Mouse (Mus musculus): ENCODE data around the gene Neurl4. TPM values are rescaled to one million over a fixed set of nuclear protein-coding genes. Genes with fewer than 3 reads are reported as not detected.

The Neurl4 gene
- polyA plus RNA-seq, 1 experiment from 2014 or later = 12.3 TPM

DNA sequence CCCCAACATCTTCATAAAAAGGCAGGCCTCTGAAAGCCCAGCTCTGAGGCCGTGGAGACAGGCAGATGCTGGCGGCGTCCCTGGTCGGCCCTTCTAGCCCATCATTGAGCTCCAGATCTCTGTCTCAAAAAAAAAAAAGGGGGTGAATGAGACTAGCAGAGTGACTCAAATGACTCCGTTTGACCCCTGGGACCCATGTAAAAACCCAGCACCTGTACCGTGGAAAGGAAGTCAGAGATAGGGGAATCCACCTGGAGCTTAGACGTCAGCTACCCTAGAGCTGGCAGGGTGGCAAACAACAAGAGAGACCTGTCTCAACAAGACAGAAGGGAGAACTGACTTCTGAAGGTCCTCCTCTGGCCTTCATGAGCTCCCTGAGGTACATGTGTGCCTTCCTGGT lies 29.1 kb upstream of the Neurl4 start:
- Histone ChIP-seq H3K4me3 (no peak overlapping the region), H3K4me1 (peaks cover 17% of the 10 kb centered on the region), H3K9ac (no peak overlapping the region), H3K9me3 (no peaks in the 10 kb centered on the region), H3K27me3 (no peaks in the 10 kb centered on the region), H3K4me2 (no peak overlapping the region), H3K36me3 (no peaks in the 10 kb centered on the region), H3K27ac (no peak overlapping the region)
- 86% methylated on average over 7 of the region's 7 CpGs for WGBS
- no peak for ATAC-seq (ENCODE audit: insufficient number of reproducible peaks, insufficient read depth, low FRiP score, low TSS enrichment, low read depth)

DNA sequence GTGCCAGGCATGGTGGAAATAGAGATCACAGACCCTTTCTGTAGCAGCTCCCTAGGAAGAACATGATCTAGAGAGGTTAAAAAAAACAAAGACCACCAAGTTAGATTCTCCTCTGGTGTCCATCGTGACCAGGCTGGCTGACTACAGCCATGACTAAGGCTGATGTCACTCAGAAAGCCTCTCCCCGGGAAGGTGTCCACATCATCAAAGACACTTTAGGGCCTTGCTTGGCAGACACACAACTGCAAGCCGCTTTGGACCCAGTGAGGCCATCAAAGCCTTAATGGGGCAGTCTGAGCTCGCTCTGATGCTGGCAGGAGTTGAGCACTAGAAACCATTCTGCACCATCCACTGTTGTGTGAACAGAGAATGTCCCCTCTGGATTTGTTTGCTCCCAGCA lies 28.4 kb upstream of the Neurl4 start:
- Histone ChIP-seq H3K27me3 (no peaks in the 10 kb centered on the region), H3K9ac (no peak overlapping the region), H3K4me1 (peaks cover 23% of the 10 kb centered on the region), H3K9me3 (no peaks in the 10 kb centered on the region), H3K4me3 (no peak overlapping the region), H3K36me3 (no peaks in the 10 kb centered on the region), H3K27ac (no peak overlapping the region), H3K4me2 (no peak overlapping the region)
- 90% methylated on average over 4 of the region's 4 CpGs for WGBS
- no peak for ATAC-seq (ENCODE audit: insufficient number of reproducible peaks, insufficient read depth, low FRiP score, low TSS enrichment, low read depth)

DNA sequence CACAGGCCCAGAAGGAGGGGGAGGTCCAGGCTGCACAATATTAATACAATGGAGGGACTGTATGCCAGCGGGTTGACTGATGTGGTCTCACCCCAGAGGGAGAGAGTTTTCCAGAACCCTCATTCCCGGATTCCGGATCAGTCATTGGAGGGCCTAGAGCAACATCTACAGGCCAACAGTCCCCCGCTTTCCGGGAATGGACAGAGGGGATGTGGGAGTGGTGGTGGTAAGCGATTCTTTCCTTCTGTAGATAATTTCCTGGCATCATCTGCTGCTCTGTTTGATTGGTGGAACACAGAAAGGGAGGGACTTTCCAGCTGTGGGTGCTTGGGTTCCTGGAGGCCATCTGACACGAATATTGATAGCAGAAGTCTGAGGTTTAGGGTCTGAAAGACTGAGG lies 24.7 kb upstream of the Neurl4 start:
- 35% methylated on average over 7 of the region's 7 CpGs for WGBS
- Histone ChIP-seq H3K27ac (peak overlapping the region; percentile 91), H3K4me2 (peak overlapping the region; percentile 49), H3K9ac (0 out of 2 replicates have a peak overlapping the region, but pooled peaks have one; percentile 46), H3K9me3 (no peaks in the 10 kb centered on the region), H3K36me3 (no peaks in the 10 kb centered on the region), H3K27me3 (no peaks in the 10 kb centered on the region), H3K4me1 (peaks cover 57% of the 10 kb centered on the region), H3K4me3 (peak overlapping the region; percentile 23)
- peak; percentile 32; the same call in 1 of the 2 replicates for ATAC-seq (ENCODE audit: insufficient number of reproducible peaks, insufficient read depth, low FRiP score, low TSS enrichment, low read depth)

DNA sequence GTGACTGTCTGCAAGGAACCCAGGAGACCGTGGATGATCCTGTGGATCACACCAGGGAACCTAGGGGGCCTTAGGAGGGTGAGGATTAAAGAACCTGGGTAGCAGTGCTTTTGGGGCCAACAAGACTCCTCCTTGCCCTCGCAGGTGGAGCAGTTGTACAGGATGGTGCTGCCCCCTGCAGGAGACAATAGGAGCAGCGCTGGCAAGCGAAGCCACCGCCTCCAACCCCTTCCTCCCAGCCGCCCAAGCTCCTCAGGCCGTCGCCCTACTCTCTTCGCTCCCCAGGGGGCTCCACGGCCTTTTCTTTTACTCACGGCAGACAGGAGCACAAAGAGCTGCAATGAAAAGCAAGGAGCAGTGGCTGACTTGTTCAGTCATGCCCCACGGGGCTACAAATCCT lies 24.0 kb upstream of the Neurl4 start:
- peak; percentile 16; the same call in 1 of the 2 replicates for ATAC-seq (ENCODE audit: insufficient number of reproducible peaks, insufficient read depth, low FRiP score, low TSS enrichment, low read depth)
- 2% methylated on average over 12 of the region's 12 CpGs for WGBS

DNA sequence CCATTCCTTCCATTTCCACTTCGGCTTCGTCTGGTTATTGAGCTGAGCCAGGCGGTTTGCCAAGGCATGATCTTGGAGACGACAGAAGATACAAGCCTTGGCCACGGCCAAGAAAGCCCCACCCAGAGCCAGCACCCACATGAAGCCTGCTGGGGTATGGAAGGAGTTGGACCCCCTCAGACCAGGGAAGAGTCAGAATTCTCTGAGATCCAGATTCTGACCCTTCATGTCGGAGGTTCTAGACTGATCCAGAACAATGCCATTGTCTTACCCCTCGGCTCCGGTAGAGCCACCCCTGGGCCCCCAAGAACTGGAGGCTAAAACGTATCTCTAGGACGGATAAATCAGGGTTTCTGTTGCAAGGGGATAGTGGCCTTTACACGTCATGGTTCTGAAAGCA lies 23.0 kb upstream of the Neurl4 start, which contains the start of gene Tmem95:
TSS of gene Tmem95 (minus strand) at position 141 of the 400 bp plus-strand sequence.
- H3K4me2 ChIP-seq = peak within 1 kb of the TSS; percentile 88
- H3K4me3 ChIP-seq = peak within 1 kb of the TSS; percentile 23
- H3K27me3 ChIP-seq = no peaks in the 10 kb centered on the region
- H3K9me3 ChIP-seq = no peaks in the 10 kb centered on the region
- peak within 1 kb of the TSS; percentile 49 for H3K9ac ChIP-seq
- WGBS = 80% methylated on average over 11 of the region's 11 CpGs
- H3K4me1 ChIP-seq = peaks cover 62% of the 10 kb centered on the region
- no peaks in the 10 kb centered on the region for H3K36me3 ChIP-seq
- H3K27ac ChIP-seq = peak within 1 kb of the TSS; percentile 91
- no peak for ATAC-seq (ENCODE audit: insufficient number of reproducible peaks, insufficient read depth, low FRiP score, low TSS enrichment, low read depth)

More for the DNA sequence above, 24.0 kb upstream of the Neurl4 start:
- Histone ChIP-seq H3K36me3 (no peaks in the 10 kb centered on the region), H3K4me2 (peak overlapping the region; percentile 49), H3K4me3 (peak overlapping the region; percentile 23), H3K9me3 (no peaks in the 10 kb centered on the region), H3K27ac (peak overlapping the region; percentile 91), H3K9ac (peak overlapping the region; percentile 49), H3K4me1 (peaks cover 62% of the 10 kb centered on the region), H3K27me3 (no peaks in the 10 kb centered on the region)

DNA sequence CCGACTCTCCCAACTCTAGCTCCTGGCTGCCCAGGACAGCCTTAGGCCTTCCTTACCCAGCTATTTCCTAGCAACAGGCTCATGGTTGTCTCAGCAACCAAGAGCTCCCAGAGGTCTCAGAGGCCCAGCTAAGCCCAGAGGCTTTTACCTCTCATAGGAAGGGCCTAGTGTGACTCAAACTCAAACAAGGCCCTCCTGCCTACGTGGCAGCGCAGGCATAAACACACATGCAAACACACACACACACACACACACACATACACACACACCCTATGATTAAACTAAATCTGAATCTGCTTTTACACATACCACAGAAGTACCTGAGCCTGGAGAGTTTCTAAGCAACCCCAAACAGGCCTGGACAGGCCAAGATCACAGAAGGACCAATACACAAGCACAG lies 22.5 kb upstream of the Neurl4 start:
- Histone ChIP-seq H3K27me3 (no peaks in the 10 kb centered on the region), H3K4me2 (peak overlapping the region; percentile 88), H3K9me3 (no peaks in the 10 kb centered on the region), H3K36me3 (no peaks in the 10 kb centered on the region), H3K27ac (0 out of 2 replicates have a peak overlapping the region, but pooled peaks have one; percentile 14), H3K4me3 (no peak overlapping the region), H3K9ac (0 out of 2 replicates have a peak overlapping the region, but pooled peaks have one; percentile 27), H3K4me1 (peaks cover 62% of the 10 kb centered on the region)
- no peak for ATAC-seq (ENCODE audit: insufficient number of reproducible peaks, insufficient read depth, low FRiP score, low TSS enrichment, low read depth)
- WGBS = 74% methylated on average over 3 of the region's 3 CpGs

DNA sequence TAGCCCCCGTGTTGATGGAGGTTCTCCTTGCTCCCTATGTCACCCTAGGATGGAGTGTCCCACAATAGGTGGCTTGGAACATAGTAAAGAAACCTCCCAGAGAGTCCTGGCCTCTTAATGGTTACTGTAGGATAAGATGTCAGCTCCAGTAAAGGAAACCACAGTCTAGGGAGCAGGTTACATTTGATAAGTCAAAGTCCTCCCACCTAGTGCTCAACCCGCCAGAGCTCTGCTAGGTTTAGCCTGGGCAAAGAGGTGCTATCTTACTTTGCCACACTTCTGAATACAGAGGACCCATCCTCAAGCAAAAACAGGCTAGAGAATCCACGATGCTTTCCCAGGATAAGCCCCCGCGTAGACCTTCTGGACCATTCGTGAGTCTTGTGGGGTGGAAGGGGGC lies 21.9 kb upstream of the Neurl4 start:
- WGBS = 87% methylated on average over 6 of the region's 6 CpGs
- ATAC-seq (ENCODE audit: insufficient number of reproducible peaks, insufficient read depth, low FRiP score, low TSS enrichment, low read depth) = no peak
- Histone ChIP-seq H3K9me3 (no peaks in the 10 kb centered on the region), H3K4me3 (0 out of 2 replicates have a peak overlapping the region, but pooled peaks have one; percentile 56), H3K4me1 (peaks cover 62% of the 10 kb centered on the region), H3K27ac (0 out of 2 replicates have a peak overlapping the region, but pooled peaks have one; percentile 14), H3K36me3 (no peaks in the 10 kb centered on the region), H3K27me3 (no peaks in the 10 kb centered on the region), H3K9ac (peak overlapping the region; percentile 77; the same call in 1 of the 2 replicates), H3K4me2 (peak overlapping the region; percentile 88)

DNA sequence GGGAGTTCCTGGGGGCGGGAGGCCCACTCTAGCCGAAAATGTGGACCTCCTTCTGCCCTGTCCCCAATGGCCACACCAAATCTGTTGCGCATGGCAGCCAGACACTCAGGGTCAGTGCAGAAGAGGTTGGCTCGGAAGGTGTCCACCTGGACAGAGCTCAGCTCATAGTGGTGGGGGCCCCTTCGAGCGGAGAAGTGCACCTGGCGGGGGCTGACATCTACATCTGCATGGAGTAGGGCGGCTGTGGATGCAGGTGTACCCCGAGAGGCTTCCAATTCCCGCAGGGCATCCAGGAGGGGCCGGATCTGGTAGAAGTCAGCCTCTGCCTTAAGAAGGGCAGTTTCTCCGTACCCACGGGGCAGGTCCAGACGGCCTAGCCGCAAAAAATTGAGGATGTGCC lies 21.2 kb upstream of the Neurl4 start:
- peak overlapping the region; percentile 77 for H3K9ac ChIP-seq
- peak overlapping the region; percentile 93; the same call in 1 of the 2 replicates for H3K27ac ChIP-seq
- H3K36me3 ChIP-seq = no peaks in the 10 kb centered on the region
- peak overlapping the region; percentile 56 for H3K4me3 ChIP-seq
- no peaks in the 10 kb centered on the region for H3K27me3 ChIP-seq
- 49% methylated on average over 15 of the region's 15 CpGs for WGBS
- H3K4me1 ChIP-seq = peaks cover 62% of the 10 kb centered on the region
- H3K9me3 ChIP-seq = no peaks in the 10 kb centered on the region
- ATAC-seq (ENCODE audit: insufficient number of reproducible peaks, insufficient read depth, low FRiP score, low TSS enrichment, low read depth) = no peak
- H3K4me2 ChIP-seq = peak overlapping the region; percentile 88

DNA sequence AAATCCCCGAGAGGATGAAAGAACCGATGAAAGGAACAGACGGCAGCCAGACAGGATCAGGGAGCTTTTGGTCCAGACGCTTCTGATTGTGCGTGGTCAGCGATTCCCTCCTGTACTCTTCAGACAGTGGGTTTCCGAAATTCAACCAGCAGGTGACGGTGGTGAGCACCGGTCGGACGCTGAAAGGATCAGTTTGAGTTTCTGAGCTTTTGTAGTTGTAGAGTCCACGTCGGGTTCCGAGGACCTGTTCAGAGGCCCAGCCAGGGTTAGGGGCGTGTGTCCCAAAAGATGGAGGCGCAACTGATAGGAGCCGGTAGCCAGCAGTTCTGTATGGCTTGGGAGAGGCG lies 20.4 kb upstream of the Neurl4 start:
- under 1% methylated on average over 18 of the region's 18 CpGs for whole genome bisulfite sequencing
- H3K27ac ChIP-seq = peak overlapping the region; percentile 93
- H3K4me1 ChIP-seq = peaks cover 58% of the 10 kb centered on the region
- peak overlapping the region; percentile 56 for H3K4me3 ChIP-seq
- peak overlapping the region; percentile 77 for H3K9ac ChIP-seq
- no peaks in the 10 kb centered on the region for H3K9me3 ChIP-seq
- no peaks in the 10 kb centered on the region for H3K27me3 ChIP-seq
- 0 out of 2 replicates have a peak, but pooled peaks have one; percentile 0 for ATAC-seq (ENCODE audit: insufficient number of reproducible peaks, insufficient read depth, low FRiP score, low TSS enrichment, low read depth)
- H3K36me3 ChIP-seq = no peaks in the 10 kb centered on the region
- H3K4me2 ChIP-seq = peak overlapping the region; percentile 88

DNA sequence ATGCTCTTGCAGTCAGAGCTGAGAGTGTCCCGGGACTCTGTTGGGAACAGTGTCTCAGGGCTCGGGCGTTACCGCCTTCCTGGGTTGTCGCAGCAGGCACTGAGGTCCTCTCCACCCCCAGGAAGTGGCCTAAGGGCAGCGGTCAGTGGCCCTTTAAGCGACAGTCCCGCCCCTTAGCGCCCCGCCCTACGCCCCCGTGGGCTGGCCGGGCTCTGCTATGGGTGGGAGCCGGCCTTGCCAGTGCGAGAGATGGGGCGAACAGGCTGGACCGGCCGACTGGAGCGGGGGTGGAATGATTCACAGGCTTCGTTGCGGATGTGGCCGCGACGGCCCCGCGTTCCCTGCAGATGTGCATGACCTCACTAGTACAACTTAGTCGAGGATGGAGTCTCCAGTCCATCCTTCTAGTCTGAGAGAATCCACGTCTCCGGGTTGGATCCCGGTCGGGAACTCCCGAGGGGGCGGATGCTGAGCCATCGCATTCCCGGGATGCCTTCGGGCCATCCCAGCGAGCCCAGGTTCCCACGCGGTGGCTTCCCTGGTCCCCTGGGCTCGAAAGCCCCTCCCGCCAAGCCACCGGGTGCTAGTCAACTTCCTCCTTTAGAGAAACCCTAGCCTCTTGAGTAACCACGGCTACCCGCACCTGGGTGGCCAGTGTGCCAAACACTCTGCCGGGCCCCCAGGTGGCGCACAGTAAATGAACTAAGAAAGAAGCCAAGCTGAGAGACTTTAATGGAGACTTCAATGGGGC lies 19.8 kb upstream of the Neurl4 start, which contains the start of gene Kctd11:
TSS of gene Kctd11 (minus strand) at position 554 of the 751 bp plus-strand sequence.
- peak; percentile 61 for ATAC-seq (ENCODE audit: insufficient number of reproducible peaks, insufficient read depth, low FRiP score, low TSS enrichment, low read depth)
- H3K9ac ChIP-seq = peak within 1 kb of the TSS; percentile 77
- H3K4me2 ChIP-seq = peak within 1 kb of the TSS; percentile 88
- peaks cover 53% of the 10 kb centered on the region for H3K4me1 ChIP-seq
- H3K9me3 ChIP-seq = no peaks in the 10 kb centered on the region
- no peaks in the 10 kb centered on the region for H3K36me3 ChIP-seq
- peak within 1 kb of the TSS; percentile 93 for H3K27ac ChIP-seq
- under 1% methylated on average over 46 of the region's 46 CpGs for WGBS
- peak within 1 kb of the TSS; percentile 56 for H3K4me3 ChIP-seq
- no peaks in the 10 kb centered on the region for H3K27me3 ChIP-seq

DNA sequence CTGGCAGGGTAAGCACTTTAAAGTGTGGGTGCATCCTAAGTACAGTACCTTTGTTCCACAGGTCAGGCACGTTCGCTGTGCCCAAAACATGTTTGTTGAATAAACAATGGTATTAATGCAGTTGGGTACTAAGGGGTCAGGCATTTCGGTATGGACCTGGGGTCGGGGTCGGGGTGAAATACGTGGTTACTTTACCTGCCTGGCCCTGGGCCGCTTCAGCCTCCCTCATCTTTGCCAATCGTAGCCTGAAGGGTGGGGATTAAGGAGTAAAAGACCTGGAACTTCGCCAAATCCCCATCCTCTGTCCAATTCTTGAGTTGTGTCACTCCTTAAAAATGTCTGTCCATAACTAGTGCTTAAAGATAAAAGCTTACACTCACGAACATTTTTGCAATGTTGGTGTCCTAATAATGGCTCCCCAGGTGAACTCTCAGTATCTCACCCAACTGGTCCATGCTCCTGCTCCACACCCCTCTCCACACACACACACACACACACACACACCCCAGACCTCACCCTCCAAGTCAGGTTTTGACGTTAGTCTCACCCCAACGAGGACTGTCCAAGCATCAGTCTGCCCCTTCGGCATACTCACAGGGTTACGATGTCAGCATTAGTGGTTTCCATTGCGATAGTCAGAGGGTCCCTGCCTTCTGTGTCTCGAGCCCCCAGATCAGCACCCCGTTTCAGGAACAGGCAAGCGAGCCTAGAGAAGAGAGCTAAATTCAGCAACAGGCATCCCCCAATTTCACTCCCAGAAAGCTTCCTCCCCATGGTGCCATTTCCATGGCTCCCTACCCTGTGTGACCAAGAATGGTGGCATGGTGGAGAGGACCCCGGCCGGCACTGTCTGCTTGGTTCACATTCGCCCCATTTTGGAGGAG lies 18.8 kb upstream of the Neurl4 start:
- WGBS = 57% methylated on average over 21 of the region's 21 CpGs
- Histone ChIP-seq H3K9ac (peak overlapping the region; percentile 77), H3K9me3 (no peaks in the 10 kb centered on the region), H3K4me1 (peaks cover 43% of the 10 kb centered on the region), H3K27ac (peak overlapping the region; percentile 93), H3K4me2 (peak overlapping the region; percentile 88), H3K36me3 (no peaks in the 10 kb centered on the region), H3K4me3 (peak overlapping the region; percentile 56), H3K27me3 (no peaks in the 10 kb centered on the region)
- ATAC-seq (ENCODE audit: insufficient number of reproducible peaks, insufficient read depth, low FRiP score, low TSS enrichment, low read depth) = no peak
